Mouse (Mus musculus) T-helper 17 cell (primary cell): Measurements from ENCODE around the gene Cacnb1.

Experiments used
- in situ Hi-C, 2 experiments: fragments of 300-600 bp; cut with MboI, MseI; formaldehyde crosslinking; loops; 1 replicate in 1 of 2; 2 replicates in 1 of 2; pipeline ENCODE4 v1.15.1; 2025; ENCODE audit warnings: high pct_unique_total_duplicates in 2 of 2

Gene Cacnb1

DNA sequence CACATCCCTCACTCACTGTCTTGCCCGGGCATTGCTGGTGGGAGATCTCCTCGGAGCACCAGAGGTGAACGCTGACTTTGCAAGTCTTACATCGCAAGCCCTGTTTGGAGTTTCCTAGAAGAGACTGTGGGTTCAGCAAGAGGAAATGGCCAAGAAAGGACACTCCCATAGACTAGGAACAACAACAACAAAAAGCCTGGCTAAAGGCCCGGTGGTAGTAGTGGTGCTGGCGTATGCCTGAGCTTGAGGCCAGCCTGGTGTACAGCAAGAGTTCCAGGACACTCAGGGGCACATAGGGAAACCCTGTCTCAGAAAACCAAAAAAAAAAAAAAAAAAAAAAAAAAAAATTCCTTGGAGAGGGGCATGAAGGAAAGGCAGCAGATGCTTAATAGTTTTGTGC lies 19.9 kb upstream of the Cacnb1 start:
- in situ Hi-C loops, result loop anchor here in 1 of 2 experiments (5.0 kb wide), 1 partner anchor 40 kb away; no protein-coding TSS in a partner anchor

DNA sequence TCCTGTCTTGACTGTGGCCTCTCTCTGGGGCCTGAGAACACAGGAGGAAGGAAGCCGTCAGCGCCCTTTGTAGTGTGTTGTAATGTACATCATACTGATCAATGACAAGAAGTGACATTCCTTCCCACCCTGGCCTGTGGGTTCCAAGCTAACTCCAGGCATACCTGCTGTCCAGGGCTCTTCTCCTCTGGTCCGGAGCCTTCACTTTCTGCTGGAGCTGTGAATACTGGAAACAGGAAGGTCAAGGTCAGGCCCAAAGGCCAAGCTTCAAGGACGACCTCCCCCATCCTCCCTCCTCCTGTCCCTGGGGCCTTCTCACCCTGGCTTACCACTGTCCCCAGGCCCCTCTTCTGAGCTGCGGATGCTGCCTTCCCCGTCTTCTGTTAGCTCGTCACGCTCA lies 18.1 kb upstream of the Cacnb1 start:
- in situ Hi-C loops, result loop anchor here in 1 of 2 experiments (5.0 kb wide), 1 partner anchor 41 kb away; no protein-coding TSS in a partner anchor

DNA sequence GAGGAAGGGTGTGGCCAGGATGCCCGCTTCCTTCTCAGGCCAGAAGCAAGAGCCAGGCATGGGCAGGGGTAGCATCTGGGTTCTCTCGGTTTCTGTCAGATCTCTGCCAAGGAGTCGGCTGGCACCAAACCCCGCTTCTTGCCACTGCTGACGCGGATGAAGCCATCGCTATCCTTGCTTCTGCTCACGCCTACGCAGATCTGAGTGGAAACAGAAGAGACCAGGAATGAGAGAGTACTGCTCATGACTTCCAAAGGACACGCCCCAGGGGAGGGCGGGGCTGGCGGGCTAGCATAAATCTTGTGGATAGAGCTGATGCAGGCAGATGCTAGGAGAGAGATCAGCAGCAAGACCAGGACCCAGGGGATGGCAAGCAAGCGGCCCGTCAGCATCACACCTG lies 15.0 kb upstream of the Cacnb1 start:
- in situ Hi-C loops, result no loop called here

DNA sequence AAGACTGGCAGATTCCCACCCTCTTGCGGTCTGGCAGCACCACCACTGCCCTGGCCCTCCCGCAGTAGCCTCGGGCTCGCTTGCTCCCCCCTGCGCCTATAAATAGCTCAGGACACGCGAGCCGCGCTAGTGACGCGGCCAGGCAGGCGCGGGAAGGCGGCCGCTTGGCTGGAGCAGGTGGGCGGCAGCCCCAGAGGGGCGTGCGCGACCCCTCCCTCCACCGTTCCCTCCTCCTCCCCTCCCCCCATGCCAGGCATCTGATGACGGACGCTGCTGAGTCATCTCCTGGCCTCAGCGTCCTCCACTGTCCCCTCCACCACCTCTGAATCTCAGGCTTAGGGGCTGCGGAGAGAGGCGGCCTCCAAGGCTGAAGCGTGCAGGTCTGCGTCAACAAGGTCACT lies 13.1 kb upstream of the Cacnb1 start:
- in situ Hi-C loops, result no loop called here

DNA sequence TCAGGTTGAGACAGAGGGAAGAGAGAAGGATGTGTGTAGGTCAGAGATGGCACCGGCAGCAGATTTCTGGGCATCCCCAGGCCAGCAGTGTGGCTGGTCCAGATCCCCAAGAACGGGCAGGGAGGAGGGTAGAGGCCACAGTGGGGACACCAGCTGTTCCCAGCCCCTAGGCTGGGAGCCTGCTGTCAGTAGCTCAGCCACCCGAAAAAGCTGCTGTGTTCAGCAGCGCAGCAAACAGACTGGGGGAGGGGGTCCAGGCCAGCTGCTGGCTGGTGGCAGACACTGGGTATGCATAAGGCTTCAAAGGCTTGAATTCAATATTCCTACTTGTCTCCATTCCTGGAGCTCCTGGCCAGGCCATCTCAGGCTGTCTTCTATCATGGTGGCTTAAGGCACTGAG lies 12.0 kb upstream of the Cacnb1 start:
- in situ Hi-C loops, result loop anchor here (5.0 kb wide), 2 partner anchors 42 to 727 kb away; no protein-coding TSS in a partner anchor

DNA sequence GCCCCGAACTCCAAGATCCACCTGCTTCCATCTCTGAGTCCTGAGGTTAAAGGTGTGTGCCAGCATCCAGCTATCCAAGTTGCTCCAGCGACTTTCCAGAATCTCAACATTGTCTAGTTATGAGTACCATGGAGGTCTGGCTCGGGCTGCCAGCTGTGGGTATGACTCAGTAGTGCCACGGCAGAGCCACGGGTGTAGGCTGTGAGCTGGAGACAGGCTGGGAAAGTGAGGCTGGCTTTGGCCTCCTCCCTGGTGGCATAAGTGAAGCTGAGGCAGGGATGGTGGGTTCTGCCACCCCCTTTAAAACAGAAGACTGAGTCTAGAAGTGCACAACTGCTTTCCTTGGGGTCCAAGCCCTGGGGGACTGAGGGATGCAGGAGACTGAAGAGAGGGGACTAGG lies 11.2 kb upstream of the Cacnb1 start:
- in situ Hi-C loops, result loop anchor here (5.0 kb wide), 2 partner anchors 43 to 728 kb away; no protein-coding TSS in a partner anchor

DNA sequence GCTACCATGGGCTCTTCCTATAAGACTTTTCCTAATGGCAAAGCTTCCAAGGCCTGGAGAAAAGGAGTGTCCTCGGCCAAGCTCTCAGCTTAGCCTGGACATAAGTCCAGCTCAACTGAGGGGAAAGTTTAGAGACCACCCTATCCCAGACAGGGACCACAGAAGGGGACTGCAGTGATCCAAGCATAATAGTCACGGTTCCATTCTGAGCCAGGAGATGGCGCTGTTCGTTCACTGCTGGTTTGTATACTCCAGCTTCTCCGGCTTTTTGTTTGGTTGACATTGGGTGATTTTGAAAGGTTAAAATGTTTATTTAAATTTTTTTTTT lies 8.6 kb upstream of the Cacnb1 start:
- in situ Hi-C loops, result loop anchor here (5.0 kb wide), 2 partner anchors 46 to 731 kb away; no protein-coding TSS in a partner anchor

DNA sequence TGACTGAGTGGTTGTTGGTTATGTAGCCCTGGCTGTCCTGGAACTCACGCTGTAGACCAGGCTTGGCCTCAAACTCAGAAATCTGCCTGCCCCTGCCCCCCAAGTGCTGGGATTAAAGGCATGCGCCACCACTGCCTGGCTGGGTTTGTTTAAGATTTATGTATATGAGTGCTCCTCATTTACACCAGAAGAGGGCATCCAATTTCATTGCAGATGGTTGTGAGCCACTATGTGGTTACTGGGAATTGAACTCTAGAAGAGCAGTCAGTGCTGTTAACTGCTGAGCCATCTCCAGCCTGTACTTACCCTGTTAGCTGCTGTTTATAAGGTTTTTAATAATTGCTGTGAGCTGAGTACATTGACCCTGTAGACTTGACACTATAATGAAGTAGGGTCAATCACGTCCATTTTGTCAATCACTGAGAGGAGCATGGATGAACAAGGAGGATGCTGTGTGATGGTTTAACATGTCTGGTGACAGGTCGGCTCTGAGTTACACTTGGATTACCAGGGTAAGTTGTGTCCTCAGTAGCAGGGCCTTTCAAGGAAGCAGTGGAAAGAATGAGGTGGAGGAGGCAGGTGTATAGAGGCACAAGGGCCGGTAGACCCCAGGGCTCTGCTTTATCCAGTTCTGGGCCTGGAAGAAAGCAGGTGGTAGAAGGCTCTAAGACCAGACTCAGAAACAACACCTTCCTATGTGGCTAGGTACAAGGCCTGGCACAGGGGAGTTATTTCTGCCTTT lies 8.0 kb upstream of the Cacnb1 start:
- in situ Hi-C loops, result loop anchor here (5.0 kb wide), 2 partner anchors 46 to 731 kb away; no protein-coding TSS in a partner anchor

DNA sequence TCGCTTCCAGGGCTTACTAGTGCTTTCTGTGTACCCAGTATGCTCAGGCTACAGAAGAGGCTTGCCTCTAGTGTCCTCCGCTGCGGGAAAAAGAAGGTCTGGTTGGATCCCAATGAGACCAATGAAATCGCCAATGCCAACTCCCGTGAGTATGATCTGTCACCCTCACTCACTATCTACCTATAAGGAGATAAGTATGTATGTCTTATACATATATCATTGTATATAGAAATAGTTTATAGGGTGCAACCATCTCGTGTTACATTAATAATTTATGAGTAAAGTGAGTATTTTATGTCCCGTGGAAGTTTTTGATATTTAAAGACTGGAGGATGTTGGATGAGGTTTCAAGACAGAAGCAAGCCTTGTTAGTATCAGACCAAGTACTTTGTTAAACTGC lies 5.0 kb upstream of the Cacnb1 start:
- in situ Hi-C loops, result no loop called here

DNA sequence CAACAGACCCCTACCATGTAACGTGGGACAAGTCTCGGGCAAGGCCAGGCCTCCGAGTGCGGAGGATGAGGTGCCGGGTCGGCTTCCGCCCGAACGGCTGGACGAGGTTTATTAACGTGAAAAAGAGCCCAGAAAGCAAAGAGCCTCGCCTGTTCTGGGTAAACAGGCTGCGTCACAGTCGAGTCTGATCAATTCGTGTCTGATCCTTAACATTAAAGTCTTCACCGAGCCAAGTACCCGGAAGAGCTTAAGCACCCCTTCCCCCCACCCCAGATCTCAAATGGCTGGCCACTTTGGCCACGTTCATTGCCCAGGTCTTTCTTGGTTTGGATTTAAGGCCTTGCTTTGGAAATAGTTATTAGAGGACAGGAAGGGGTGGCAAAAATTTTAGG lies 4.5 kb upstream of the Cacnb1 start:
- in situ Hi-C loops, result no loop called here

DNA sequence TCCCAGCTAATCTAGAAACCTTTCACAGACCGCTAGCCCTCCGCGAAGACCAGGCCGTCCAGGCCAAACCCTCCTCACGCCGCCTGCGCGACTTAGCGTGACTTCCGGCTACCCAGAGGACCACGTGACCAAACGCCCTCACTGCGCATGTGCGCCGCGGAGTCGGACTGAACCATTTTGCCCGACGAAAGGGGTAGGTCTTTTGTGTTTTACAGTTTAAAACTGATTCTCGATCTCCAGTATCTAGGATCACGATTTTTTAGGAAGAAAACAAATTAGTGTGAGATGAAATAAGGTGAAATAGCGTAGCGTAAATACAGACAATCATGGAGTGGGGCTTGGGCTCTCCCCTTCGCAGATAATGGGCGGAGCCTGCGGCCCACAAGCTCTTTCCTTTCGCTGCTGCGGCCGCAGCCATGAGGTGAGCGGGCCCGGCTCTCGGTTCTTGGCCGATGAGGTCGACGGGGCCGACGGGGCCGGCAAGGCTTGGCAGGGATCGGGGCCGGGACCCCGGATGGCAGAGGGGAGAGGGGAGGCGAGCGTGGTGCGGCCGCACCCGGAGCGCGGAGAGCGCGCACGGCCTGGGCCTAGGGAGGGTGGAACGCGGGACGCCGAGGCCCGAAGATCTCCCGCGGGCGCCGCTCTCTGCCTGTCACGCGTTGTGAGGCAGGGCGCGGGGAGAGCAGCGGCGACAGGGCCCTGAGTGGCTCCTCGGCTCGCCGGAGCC lies 3.9 kb upstream of the Cacnb1 start, which contains the start of gene Rpl19:
TSS of gene Rpl19 (plus strand) at position 141 of the 727 bp plus-strand sequence.
- in situ Hi-C loops, result no loop called here

DNA sequence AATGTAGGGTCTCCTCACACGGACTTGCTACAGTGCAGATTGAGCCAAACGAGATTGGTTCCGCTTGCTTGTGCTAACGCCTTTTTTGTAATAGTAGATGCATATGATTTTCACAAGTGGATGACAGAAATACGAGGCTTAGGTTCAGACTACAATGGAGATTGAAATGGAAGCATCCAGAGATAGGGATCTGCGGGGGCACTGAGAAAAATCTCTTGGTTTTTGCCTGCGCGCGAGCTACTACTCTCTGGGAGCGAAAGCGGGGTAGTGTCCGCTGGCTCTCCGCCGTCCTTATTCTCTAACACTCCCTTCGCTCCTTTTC lies 3.4 kb upstream of the Cacnb1 start:
- in situ Hi-C loops, result no loop called here

DNA sequence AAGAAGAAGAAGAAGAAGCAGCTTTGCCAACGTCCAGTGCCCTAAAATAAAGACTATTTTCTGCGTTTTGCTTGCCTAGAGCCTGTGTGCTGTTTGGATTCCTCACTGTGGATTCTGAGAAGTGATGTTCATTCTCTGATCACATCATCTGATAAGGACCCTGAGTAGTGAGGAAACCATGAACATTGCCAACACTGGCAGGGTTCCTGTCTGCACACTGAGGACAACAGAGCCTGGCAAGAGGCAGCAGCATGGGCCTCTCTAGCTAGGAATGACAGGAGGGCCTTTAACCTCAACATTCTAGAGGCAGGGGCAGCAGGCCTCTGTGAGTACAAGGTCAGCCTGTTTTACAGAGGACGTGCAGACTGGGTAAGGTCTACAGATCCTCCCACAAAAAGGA lies 1.7 kb upstream of the Cacnb1 start:
- in situ Hi-C loops, result no loop called here

DNA sequence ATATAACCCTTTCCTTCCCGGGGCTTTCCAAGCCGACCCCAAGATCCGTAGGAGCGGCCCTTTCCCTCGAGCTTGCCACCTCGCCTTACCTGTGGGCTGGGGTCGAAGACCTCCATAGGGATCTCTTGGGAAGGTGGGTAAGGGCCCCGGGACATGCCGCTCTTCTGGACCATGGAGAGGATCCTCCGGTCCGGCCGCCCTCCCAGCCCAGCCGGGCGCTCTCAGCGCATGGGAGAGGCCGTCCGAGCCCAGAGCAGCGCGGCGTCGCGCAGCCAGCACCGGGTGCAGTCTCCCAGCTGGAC lies 630 bp downstream of the Cacnb1 start:
- in situ Hi-C loops, result no loop called here

DNA sequence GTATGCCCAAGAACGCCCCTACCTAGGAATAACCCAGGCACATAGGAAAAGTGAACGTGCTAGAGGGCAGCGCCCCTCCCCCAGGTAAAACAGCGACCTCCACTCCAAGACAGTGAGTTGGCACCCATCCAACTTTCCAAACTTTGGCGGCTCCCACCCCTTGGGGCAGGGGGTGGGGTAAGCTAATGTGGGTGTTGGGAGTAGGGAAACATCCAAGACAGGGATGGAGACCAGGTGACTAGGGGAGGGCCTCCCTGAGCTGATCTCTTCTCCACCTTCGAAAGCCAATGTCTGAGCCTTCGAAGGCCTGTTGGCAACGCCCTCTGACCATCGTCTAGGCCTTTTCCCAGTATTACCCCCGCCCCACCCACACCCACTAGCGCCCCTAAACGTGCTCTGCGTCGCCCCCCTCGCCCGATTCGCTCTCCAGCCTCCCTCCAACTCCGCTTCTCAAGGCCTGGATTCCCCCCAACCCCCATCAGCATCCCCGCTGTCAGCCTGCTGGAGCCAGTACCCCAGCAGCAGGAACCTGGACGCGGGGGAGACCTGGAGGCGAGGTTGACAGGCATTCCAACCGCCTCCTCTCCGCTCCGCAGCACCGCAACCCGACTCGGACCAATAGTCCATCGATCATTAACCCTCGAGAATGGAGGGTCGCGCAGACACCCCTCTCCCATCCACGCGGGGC lies 1.1 kb downstream of the Cacnb1 start:
- in situ Hi-C loops, result no loop called here

DNA sequence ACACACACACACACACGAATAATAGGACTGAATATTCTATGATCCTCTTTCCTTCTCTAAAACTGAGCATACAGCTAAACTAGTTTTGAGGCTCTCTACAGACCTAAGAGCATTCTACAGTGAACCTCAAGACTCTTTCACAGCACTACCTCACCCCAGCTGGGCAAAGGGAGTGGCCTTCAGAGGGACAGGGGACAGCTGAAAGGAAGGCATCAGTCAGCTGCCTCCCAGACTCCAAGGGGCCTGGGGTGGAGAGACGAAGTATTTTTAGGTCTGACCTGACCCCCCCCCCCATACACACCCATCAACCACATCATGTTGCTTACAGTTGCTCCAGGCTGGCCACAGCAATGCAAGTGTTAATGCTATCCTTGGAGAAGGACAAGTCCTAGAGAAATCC lies 1.7 kb downstream of the Cacnb1 start:
- in situ Hi-C loops, result no loop called here

DNA sequence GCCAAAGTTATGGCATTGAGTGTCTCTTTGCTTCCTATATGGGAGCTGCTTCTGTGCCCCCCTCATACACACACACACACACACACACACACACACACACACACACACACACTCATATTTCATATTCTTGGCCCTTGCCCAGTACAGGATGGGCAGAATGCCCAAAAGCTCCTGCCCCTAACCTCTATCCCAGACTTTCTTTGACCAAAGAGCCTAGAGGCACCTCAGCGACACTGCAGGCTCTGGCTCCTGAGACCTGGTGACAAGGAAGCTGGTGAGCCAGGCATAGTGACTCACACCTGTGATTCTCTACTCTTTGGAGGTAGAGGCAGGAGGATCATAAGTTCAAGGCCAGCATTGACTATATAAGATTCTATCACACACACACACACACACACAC lies 2.1 kb downstream of the Cacnb1 start:
- in situ Hi-C loops, result no loop called here

DNA sequence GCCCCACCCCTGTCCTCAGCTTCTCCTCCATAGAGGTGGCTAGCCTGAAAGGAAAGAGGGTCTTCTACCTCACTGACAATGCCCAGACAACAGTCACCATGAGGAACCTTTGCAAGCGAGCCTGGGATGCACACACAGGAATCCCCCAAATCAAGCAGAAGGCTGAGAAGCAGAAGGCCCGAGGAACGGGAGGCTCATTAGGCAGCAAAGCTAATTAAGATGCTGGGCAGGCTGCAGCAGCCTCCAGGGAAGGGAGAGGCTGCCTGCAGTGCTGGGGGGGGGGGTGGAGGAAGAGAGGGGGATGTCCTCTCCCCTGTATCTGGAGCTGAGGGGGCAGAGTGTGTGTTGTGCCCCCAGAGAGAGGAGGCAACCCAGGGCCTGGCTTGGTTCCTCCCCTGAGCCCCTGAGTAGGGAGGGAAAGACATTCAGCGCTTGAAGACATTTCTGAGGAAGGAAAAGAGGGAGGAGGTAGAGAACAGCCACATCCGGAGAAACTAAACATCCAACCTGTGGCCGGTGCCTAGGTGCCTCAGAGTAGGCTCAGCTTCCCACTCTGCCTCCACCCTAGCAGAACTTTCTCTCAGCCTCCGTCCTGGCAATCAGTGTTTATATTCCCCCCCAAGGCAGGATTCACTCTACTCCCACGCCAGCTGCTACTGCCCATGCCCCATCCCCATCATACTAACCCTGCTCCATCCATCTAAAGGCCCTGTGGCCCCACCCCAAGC lies 2.8 kb downstream of the Cacnb1 start:
- in situ Hi-C loops, result no loop called here

DNA sequence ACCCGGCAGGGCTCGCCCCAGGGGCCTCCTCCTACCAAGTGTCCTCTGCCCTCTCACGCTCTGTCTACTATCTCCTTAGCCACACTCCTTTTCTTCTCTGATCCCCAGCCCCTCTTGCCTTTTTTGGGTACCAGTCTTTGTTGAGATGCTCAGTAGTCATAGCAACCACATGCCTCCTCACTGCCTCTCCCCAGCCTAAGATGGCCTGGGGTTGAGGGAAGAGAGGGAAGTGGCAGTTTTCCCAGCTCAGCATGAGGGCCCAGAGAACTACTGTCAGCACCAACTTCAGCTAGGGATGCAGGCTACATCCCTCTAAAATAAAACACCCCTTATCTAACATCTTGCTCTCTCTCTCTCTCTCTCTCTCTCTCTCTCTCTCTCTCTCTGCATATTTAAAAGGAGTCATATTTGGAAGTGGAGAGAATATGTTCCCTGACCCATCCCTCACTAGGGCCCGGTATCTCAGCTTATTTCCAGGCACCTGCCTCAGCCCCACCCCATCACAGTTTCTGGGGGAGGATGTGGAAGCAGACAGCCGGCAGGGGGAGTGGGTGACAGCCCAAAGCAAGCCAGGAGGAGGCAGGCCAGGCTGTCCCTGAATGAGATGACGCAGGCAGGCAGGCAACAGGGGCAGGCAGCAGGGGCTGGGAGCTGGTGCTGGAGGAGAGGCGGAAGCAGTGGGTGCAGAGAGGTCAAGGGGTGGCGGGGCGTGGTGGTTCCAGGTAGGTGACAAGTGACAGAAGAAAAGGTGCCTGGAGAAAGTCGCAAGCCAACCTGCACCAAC lies 3.8 kb downstream of the Cacnb1 start:
- in situ Hi-C loops, result no loop called here

DNA sequence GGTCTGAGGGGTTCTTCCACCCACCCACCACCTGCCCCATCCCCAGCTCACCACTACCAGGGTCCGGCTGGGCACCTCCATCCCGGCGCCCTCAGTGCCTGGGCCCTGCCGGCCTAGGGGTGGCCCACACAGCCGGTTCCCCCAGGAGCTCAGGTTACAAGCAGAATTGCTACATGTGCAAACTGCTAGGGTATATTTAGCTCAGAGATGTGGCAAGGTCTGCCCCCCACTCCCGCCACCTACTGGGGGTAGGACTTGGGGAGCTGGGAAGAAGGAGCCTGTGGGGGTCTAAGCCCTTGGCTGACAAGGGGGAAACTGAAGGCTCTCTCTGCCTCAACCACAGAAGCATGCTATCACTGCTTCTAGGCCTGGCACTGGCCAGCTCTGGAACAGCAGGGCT lies 4.6 kb downstream of the Cacnb1 start:
- in situ Hi-C loops, result no loop called here

DNA sequence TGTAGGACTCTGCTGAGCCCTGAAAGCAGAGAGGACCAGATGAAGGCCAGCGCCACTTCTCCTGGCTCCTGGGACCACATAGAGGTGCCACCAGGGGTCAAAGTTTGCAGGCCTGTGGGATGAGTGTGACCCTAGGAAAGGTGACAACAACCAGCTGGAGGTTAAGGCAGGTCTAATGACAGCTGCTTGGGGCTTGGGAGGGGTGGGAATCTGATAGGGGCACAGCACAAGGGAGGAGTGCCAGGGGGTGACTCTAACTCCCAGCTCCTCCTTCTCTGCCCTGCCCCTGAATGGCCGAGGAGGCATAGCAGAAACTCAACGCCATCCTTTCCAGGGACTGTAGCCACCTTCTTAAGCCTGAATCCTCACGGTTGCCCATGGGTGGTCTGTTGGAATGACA lies 6.0 kb downstream of the Cacnb1 start:
- in situ Hi-C loops, result no loop called here
